Mouse (Mus musculus) intestine, embryonic 14.5 days (tissue): ENCODE results near the gene Gpr87. TPM values are rescaled to one million over a fixed set of nuclear protein-coding genes. Genes with fewer than 3 reads are reported as not detected.

Experiments used
- ATAC-seq: fragments of 200-750 bp; cut with Nextera tagmentation; replicated peaks from 2 replicates; pipeline ENCODE4 v1.8.0; 2017; ENCODE audit warnings: low read depth, moderate number of reproducible peaks, moderate TSS enrichment, moderate library complexity; ENCODE audit not compliant: low FRiP score, low TSS enrichment
- DNase-seq: peaks from one replicate; pipeline ENCODE4 v3.0.0-alpha.2; 2018; ENCODE audit warnings: low spot score
- H3K27ac ChIP-seq: fragments of 300-500 bp; sonication (generic); 2 replicates; pipeline ENCODE4 v1.5.1; 2014; ENCODE audit warnings: low read depth, mild to moderate bottlenecking, control low read depth
- H3K27me3 ChIP-seq: fragments of 300-500 bp; sonication (generic); replicated peaks from 2 replicates; pipeline ENCODE4 v1.6.1; 2014; ENCODE audit warnings: low read length, control low read depth; ENCODE audit not compliant: control insufficient read depth, insufficient read depth
- H3K36me3 ChIP-seq: fragments of 300-500 bp; sonication (generic); 2 replicates; pipeline ENCODE4 v1.6.1; 2014; ENCODE audit warnings: low read length, control low read depth; ENCODE audit not compliant: control insufficient read depth, insufficient read depth
- H3K4me1 ChIP-seq: fragments of 300-500 bp; sonication (generic); replicated peaks from 2 replicates; pipeline ENCODE4 v1.6.1; 2014; ENCODE audit warnings: low read length, control low read depth, mixed read lengths; ENCODE audit not compliant: control insufficient read depth, insufficient read depth
- H3K4me2 ChIP-seq: fragments of 300-500 bp; sonication (generic); 2 replicates; pipeline ENCODE4 v1.6.1; 2014; ENCODE audit warnings: low read length
- H3K4me3 ChIP-seq: fragments of 300-500 bp; sonication (generic); 2 replicates; pipeline ENCODE4 v1.5.1; 2014; ENCODE audit warnings: low read depth, low read length, control low read depth, mixed read lengths
- H3K9ac ChIP-seq: fragments of 300-500 bp; sonication (generic); 2 replicates; pipeline ENCODE4 v1.6.1; 2014; ENCODE audit warnings: mild to moderate bottlenecking, low read length
- H3K9me3 ChIP-seq: fragments of 300-500 bp; sonication (generic); 2 replicates; pipeline ENCODE4 v1.6.1; 2016; ENCODE audit warnings: low read length, control low read depth; ENCODE audit not compliant: control insufficient read depth
- WGBS: fragments of 180-500 bp; shearing (Covaris S2); extraction: QIAGEN DNeasy Blood & Tissue Kit; methylation state at CpG from one replicate; pipeline ENCODE4 v1.1.7; 2014; 5-methylcytosine and 5-hydroxymethylcytosine counted together
- polyA plus RNA-seq: library from polyadenylated mRNA; unstranded; fragments of >200 nt; fragmentation: Nextera tagmentation; extraction: Ambion mirVana; gene quantifications from 2 replicates; pipeline ENCODE4 v1.2.1, GENCODE M21; 2014

Gene Gpr87
- polyA plus RNA-seq: not detected in 2 replicates

GRCm38 (mm10) chr3:59194938-59195337 is at the start of gene Gpr87:
TSS of gene Gpr87 (minus strand) at chr3:59195104.
- Histone ChIP-seq H3K4me1 (no peaks in the 10 kb centered on the region), H3K27me3 (no peaks in the 10 kb centered on the region), H3K9ac (no peak within 1 kb of the TSS), H3K36me3 (no peaks in the 10 kb centered on the region), H3K4me2 (no peak within 1 kb of the TSS), H3K27ac (no peak within 1 kb of the TSS), H3K4me3 (no peak within 1 kb of the TSS), H3K9me3 (no peaks in the 10 kb centered on the region)
- 86% methylated on average over 7 of the region's 7 CpGs for WGBS
- DNase-seq: peak; percentile 13
- no peak for ATAC-seq

GRCm38 (mm10) chr3:59243384-59243783 is 48.5 kb upstream of the Gpr87 start:
- H3K4me2 ChIP-seq: no peak overlapping the region
- no peaks in the 10 kb centered on the region for H3K27me3 ChIP-seq
- WGBS: 72% methylated on average over 6 of the region's 6 CpGs
- H3K4me3 ChIP-seq: no peak overlapping the region
- DNase-seq (no peak), ATAC-seq (no peak)
- H3K4me1 ChIP-seq: no peaks in the 10 kb centered on the region
- H3K9ac ChIP-seq: no peak overlapping the region
- H3K36me3 ChIP-seq: no peaks in the 10 kb centered on the region
- no peak overlapping the region for H3K27ac ChIP-seq
- H3K9me3 ChIP-seq: no peaks in the 10 kb centered on the region

DNA sequence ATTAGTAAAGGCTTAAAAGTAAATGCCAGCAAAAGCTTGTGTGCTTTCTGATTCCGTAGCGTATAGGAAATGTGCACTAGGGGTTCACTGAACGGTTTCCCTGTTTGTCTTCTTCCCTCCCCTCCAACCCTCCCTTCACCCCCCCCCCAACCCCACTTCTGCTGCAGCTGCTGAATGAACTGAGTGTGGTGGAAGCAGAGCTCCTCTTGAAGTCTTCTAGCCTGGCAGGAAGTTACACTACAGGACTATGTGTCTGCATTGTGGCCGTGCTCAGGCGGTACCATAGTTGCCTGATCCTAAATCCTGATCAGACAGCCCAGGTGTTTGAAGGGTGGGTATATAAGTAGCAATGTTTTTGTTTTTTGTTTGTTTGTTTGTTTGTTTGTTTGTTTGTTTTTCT is 40.0 kb upstream of the Gpr87 start:
- DNase-seq (no peak), ATAC-seq (no peak)
- Histone ChIP-seq H3K4me1 (no peaks in the 10 kb centered on the region), H3K27me3 (no peaks in the 10 kb centered on the region), H3K9ac (no peak overlapping the region), H3K27ac (no peak overlapping the region), H3K9me3 (no peaks in the 10 kb centered on the region), H3K4me2 (no peak overlapping the region), H3K4me3 (no peak overlapping the region), H3K36me3 (no peaks in the 10 kb centered on the region)
- 65% methylated on average over 5 of the region's 5 CpGs for WGBS

DNA sequence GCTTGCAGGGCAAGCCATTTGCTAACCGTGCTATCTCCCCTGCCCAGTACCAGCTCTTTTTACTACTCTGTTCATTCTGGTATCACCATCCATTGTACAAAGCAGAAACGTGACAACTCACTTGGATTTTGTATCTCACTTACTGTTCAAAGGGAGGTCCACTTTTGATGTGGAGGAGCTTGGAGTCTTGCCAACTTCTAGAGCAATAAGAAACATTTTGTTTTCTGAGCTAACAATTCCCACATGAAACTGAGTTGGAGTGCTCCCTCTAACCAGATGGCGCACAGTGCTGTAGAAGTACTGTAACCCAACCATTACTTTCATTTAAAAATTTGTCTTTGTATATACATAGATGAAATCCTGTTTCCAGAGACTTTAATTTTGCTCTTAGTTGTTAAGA is 36.0 kb upstream of the Gpr87 start:
- Histone ChIP-seq H3K36me3 (no peaks in the 10 kb centered on the region), H3K27me3 (no peaks in the 10 kb centered on the region), H3K27ac (no peak overlapping the region), H3K9me3 (no peaks in the 10 kb centered on the region), H3K4me1 (no peaks in the 10 kb centered on the region), H3K4me3 (no peak overlapping the region), H3K4me2 (no peak overlapping the region), H3K9ac (no peak overlapping the region)
- DNase-seq (no peak), ATAC-seq (no peak)
- 83% methylated on average over 3 of the region's 3 CpGs for WGBS

- no peak for DNase-seq
- Histone ChIP-seq H3K27ac (peak overlapping the region; percentile 29; the same call in 1 of the 2 replicates), H3K9me3 (no peaks in the 10 kb centered on the region), H3K4me1 (no peaks in the 10 kb centered on the region), H3K9ac (no peak overlapping the region), H3K4me3 (no peak overlapping the region), H3K36me3 (no peaks in the 10 kb centered on the region), H3K4me2 (no peak overlapping the region), H3K27me3 (no peaks in the 10 kb centered on the region)
- 48% methylated on average over 10 of the region's 10 CpGs for WGBS
- no peak for ATAC-seq
Observed at GRCm38 (mm10) chr3:59228730-59229551, 34.0 kb upstream of the Gpr87 start.

- Histone ChIP-seq H3K4me1 (no peaks in the 10 kb centered on the region), H3K36me3 (no peaks in the 10 kb centered on the region), H3K4me3 (no peak overlapping the region), H3K4me2 (no peak overlapping the region), H3K27ac (no peak overlapping the region), H3K9ac (no peak overlapping the region), H3K27me3 (no peaks in the 10 kb centered on the region), H3K9me3 (no peaks in the 10 kb centered on the region)
- DNase-seq: no peak
- 93% methylated on average over 9 of the region's 9 CpGs for WGBS
- ATAC-seq: no peak
Observed at GRCm38 (mm10) chr3:59227696-59228095, 32.8 kb upstream of the Gpr87 start.

- no peak for DNase-seq
- H3K9ac ChIP-seq: no peak overlapping the region
- no peak overlapping the region for H3K4me2 ChIP-seq
- H3K4me3 ChIP-seq: no peak overlapping the region
- H3K27ac ChIP-seq: no peak overlapping the region
- H3K4me1 ChIP-seq: no peaks in the 10 kb centered on the region
- no peaks in the 10 kb centered on the region for H3K27me3 ChIP-seq
- no peaks in the 10 kb centered on the region for H3K9me3 ChIP-seq
- ATAC-seq: no peak
- H3K36me3 ChIP-seq: no peaks in the 10 kb centered on the region
Observed at GRCm38 (mm10) chr3:59225411-59225810, 30.5 kb upstream of the Gpr87 start.

DNA sequence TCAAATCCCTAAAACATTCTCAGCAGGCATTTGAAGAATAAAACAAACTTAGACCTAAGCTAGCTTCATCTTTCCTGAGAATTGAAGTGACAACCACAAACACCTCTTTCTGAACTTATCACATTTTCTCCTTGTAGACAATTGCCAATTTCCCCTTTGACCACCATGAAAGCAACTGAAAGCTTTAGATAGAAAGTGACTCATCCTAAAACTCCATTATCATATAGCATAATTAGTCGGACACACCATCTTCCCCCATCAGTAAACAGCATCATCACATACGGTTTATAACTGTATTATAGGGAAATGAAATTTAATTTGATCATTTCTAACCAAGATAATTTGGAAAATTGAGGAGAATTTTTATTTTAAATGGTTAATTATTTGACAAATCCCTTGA is 27.4 kb upstream of the Gpr87 start:
- no peaks in the 10 kb centered on the region for H3K27me3 ChIP-seq
- H3K36me3 ChIP-seq: no peaks in the 10 kb centered on the region
- ATAC-seq: no peak
- no peak overlapping the region for H3K4me2 ChIP-seq
- WGBS: 89% methylated on average over 2 of the region's 2 CpGs
- no peaks in the 10 kb centered on the region for H3K4me1 ChIP-seq
- no peak for DNase-seq
- no peaks in the 10 kb centered on the region for H3K9me3 ChIP-seq
- no peak overlapping the region for H3K27ac ChIP-seq
- no peak overlapping the region for H3K4me3 ChIP-seq
- no peak overlapping the region for H3K9ac ChIP-seq

GRCm38 (mm10) chr3:59219326-59219725 is 24.4 kb upstream of the Gpr87 start:
- H3K4me3 ChIP-seq: no peak overlapping the region
- DNase-seq (no peak), ATAC-seq (no peak)
- H3K9me3 ChIP-seq: no peaks in the 10 kb centered on the region
- WGBS: 83% methylated on average over 2 of the region's 2 CpGs
- H3K9ac ChIP-seq: no peak overlapping the region
- no peak overlapping the region for H3K27ac ChIP-seq
- no peak overlapping the region for H3K4me2 ChIP-seq
- H3K27me3 ChIP-seq: no peaks in the 10 kb centered on the region
- H3K36me3 ChIP-seq: no peaks in the 10 kb centered on the region
- H3K4me1 ChIP-seq: no peaks in the 10 kb centered on the region
